Mouse (Mus musculus) kidney, adult 2 months (tissue): ENCODE data around the gene Mmel1.

Experiments
- CTCF ChIP-seq: fragments of 200-500 bp; conservative IDR thresholded peaks from 2 replicates; pipeline ENCODE4 v1.5.1; 2011; ENCODE audit warnings: low read depth, mild to moderate bottlenecking, control low read depth, low read length, moderate library complexity, mixed read lengths; ENCODE audit not compliant: insufficient read depth, insufficient read length
- POLR2A ChIP-seq: fragments of 200-500 bp; IDR thresholded peaks from one replicate; pipeline ENCODE4 v1.6.1; 2011; ENCODE audit warnings: low read depth, low read length, control low read depth

GRCm38 (mm10) chr4:154922931-154923330, 53.5 kb downstream of the Mmel1 start:
- TF ChIP-seq POLR2A (no peak), CTCF (no peak)
